Mouse (Mus musculus): ENCODE data around the gene Rpgr.

GRCm38 (mm10) chrX:10216410-10216949, at the start of gene Rpgr:
- peak; percentile 65 for TF ChIP-seq CTCF (IDR thresholded peaks at IDR 0.05; ENCODE audit: borderline replicate concordance, insufficient read depth, low read depth, low read length)
- no peak for TF ChIP-seq POLR2A (IDR thresholded peaks at IDR 0.05; ENCODE audit: borderline replicate concordance, insufficient read depth, low read length)
